8 mouse cellular contexts compared by ENCODE assay signal in the genomic region with DNA sequence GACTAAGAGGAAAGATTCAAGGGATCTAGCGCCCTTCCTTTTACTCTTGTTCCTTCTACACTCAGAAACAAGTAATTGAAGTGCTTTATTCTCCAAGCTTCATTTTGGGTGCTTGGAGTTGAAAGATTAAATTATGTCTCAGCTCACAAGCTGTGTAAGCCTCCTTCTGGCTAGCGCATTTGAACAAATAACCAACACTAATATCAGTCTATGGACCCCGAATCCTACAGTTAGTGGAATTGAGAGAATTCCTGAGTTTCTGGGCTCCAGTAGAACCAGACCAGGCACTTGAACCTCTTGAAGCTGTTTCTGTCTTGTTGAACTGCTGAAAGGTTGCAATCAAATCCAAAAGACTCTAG. TPM values are rescaled to one million over a fixed set of nuclear protein-coding genes. Genes with fewer than 3 reads are reported as not detected.
A peak's percentile ranks its signal among the peaks of the same experiment; 100 is the strongest.
DNase-seq lines count a peak whose midpoint lies in the region; ATAC-seq and TF ChIP-seq lines count a peak whose summit lies in the region.

No protein-coding gene starts in this region.

- H3K4me2 ChIP-seq in limb, embryonic 12.5 days, result peak overlapping the region; percentile 70
- peak overlapping the region; percentile 82 for H3K4me2 ChIP-seq in neural tube, embryonic 15.5 days

- no peak for TF ChIP-seq CTCF in lung, adult 2 months (IDR thresholded peaks at IDR 0.05; ENCODE audit: insufficient read depth, low read length)
- TF ChIP-seq CTCF in embryonic fibroblast, embryonic 13.5 days (IDR thresholded peaks at IDR 0.05; ENCODE audit: borderline replicate concordance, insufficient read depth, low read length), result no peak

- ATAC-seq in limb, embryonic 12.5 days (ENCODE audit: insufficient number of reproducible peaks, insufficient read depth, low FRiP score, low TSS enrichment, low read depth), result no peak
- no peak for ATAC-seq in neural tube, embryonic 15.5 days (ENCODE audit: low FRiP score)

- 62% methylated on average over 3 of the region's 3 CpGs for WGBS in lung, adult 2 months
- WGBS in limb, embryonic 12.5 days, result 77% methylated on average over 3 of the region's 3 CpGs
- 64% methylated on average over 3 of the region's 3 CpGs for WGBS in neural tube, embryonic 15.5 days

- H3K4me3 ChIP-seq in lung, adult 2 months (replicated peaks; ENCODE audit: extremely low read depth, low read depth, low read length), result peak overlapping the region; percentile 75
- H3K4me3 ChIP-seq in embryonic fibroblast, embryonic 13.5 days (ENCODE audit: insufficient read depth, low read length), result peak overlapping the region; percentile 85
- H3K4me3 ChIP-seq in limb, embryonic 12.5 days (replicated peaks), result peak overlapping the region; percentile 87
- peak overlapping the region; percentile 92 for H3K4me3 ChIP-seq in neural tube, embryonic 15.5 days (replicated peaks)

- no peaks in the 10 kb centered on the region for H3K9me3 ChIP-seq in limb, embryonic 12.5 days
- no peaks in the 10 kb centered on the region for H3K9me3 ChIP-seq in neural tube, embryonic 15.5 days (replicated peaks)

- no peaks in the 10 kb centered on the region for H3K36me3 ChIP-seq in limb, embryonic 12.5 days
- no peaks in the 10 kb centered on the region for H3K36me3 ChIP-seq in neural tube, embryonic 15.5 days

- no peaks in the 10 kb centered on the region; the same call in 1 of the 2 replicates for H3K4me1 ChIP-seq in lung, adult 2 months (ENCODE audit: control insufficient read depth, insufficient read depth, low read length)
- no peaks in the 10 kb centered on the region for H3K4me1 ChIP-seq in embryonic fibroblast, embryonic 13.5 days (ENCODE audit: control insufficient read depth, insufficient read depth, low read length)
- H3K4me1 ChIP-seq in limb, embryonic 12.5 days (replicated peaks), result no peaks in the 10 kb centered on the region
- peaks cover 12% of the 10 kb centered on the region; the same call in 1 of the 2 replicates for H3K4me1 ChIP-seq in neural tube, embryonic 15.5 days

- no peak for DNase-seq in lung, adult 2 months
- no peak for DNase-seq in lung, postnatal 36 days
- DNase-seq in adrenal gland, postnatal 10 days, result no peak
- DNase-seq in embryo, embryonic 11 days, result no peak
- no peak for DNase-seq in layer of hippocampus, postnatal 14 days (ENCODE audit: low spot score in 2 of 2)

- TF ChIP-seq POLR2A in lung, adult 2 months (IDR thresholded peaks at IDR 0.05; ENCODE audit: borderline replicate concordance, extremely low read depth, low read depth, low read length), result no peak
- no peak for TF ChIP-seq POLR2A in embryonic fibroblast, embryonic 13.5 days (IDR thresholded peaks at IDR 0.05; ENCODE audit: low read depth, low read length)

- peak overlapping the region; percentile 93 for H3K9ac ChIP-seq in limb, embryonic 12.5 days (replicated peaks)
- peak overlapping the region; percentile 96 for H3K9ac ChIP-seq in neural tube, embryonic 15.5 days (replicated peaks)

- H3K27me3 ChIP-seq in limb, embryonic 12.5 days, result no peaks in the 10 kb centered on the region
- no peaks in the 10 kb centered on the region for H3K27me3 ChIP-seq in neural tube, embryonic 15.5 days (replicated peaks)

- H3K27ac ChIP-seq in embryonic fibroblast, embryonic 13.5 days (ENCODE audit: insufficient read depth, low read length), result peak overlapping the region; percentile 24; the same call in 1 of the 2 replicates
- H3K27ac ChIP-seq in limb, embryonic 12.5 days, result peak overlapping the region; percentile 92
- H3K27ac ChIP-seq in neural tube, embryonic 15.5 days (replicated peaks), result peak overlapping the region; percentile 90

RNA-seq across cellular contexts. Expression of gene Mtx2, which starts 0.3 kb away (rescaled TPM):
- 31.3 and 37.6 TPM in 2 replicates for polyA plus RNA-seq in lung, adult 2 months (2012; rRNA removed)
- 79.5 and 91.0 TPM in 2 replicates for polyA plus RNA-seq in embryonic fibroblast, embryonic 13.5 days (2011; ENCODE audit: insufficient read length, low read depth, missing spikeins)
- polyA plus RNA-seq in limb, embryonic 12.5 days (2016; fragmentation: Nextera tagmentation; extraction: Ambion mirVana), result 110 and 114 TPM in 2 replicates
- 149 and 162 TPM in 2 replicates for polyA plus RNA-seq in neural tube, embryonic 15.5 days (2015; fragmentation: Nextera tagmentation; extraction: Ambion mirVana)
- total RNA-seq in adrenal gland, postnatal 10 days (2021), result 100 to 1,000 TPM; 107 to 135 TPM
- total RNA-seq in layer of hippocampus, postnatal 14 days (2021), result 10 to 100 TPM; 46.0 to 50.2 TPM

Comparison
In these comparisons a context has a peak if more than half of its experiments do, and no peak if none do; other contexts are left out.
1. H3K27ac ChIP-seq: peak in every context shown above with its lines; median percentile 92 in limb, embryonic 12.5 days; 90 in neural tube, embryonic 15.5 days; 24 in embryonic fibroblast, embryonic 13.5 days.